Mouse (Mus musculus) testis, adult 2 months (tissue): ENCODE measurements around the gene Pou3f1.

Source experiments
- CTCF ChIP-seq: fragments of 200-500 bp; IDR thresholded peaks from 2 replicates; pipeline ENCODE4 v1.5.1; 2012; ENCODE audit warnings: low read depth, mild to moderate bottlenecking, inconsistent platforms, low read length, moderate library complexity; ENCODE audit not compliant: control insufficient read depth, insufficient read depth, insufficient replicate concordance
- POLR2A ChIP-seq: fragments of 200-500 bp; IDR thresholded peaks from 2 replicates; pipeline ENCODE4 v1.6.1; 2012; ENCODE audit warnings: low read depth, mild to moderate bottlenecking, inconsistent platforms, low read length, moderate library complexity; ENCODE audit not compliant: control insufficient read depth

DNA sequence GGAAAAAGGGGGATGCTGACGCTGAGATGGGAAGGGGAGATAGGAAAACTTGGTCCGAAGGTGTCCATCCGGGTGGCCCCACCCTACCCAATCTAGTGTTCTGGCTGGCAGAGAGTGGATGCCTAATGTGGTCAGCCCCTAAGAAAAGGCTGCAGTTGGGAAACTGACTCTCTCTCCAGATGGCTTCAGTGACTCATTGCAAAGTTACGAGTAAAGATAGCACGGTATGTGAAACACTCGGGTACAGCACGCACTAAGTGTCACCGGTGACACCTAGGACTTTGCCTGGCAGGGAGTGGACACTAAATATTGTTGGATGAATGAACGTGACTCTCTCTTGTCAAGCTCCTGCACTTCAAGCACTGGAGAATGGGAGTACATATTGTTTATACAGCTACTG is 12.7 kb upstream of the Pou3f1 start:
- TF ChIP-seq CTCF (no peak), POLR2A (no peak)
